Mouse (Mus musculus): ENCODE results near the gene Tent5d. TPM values are rescaled to one million over a fixed set of nuclear protein-coding genes. Genes with fewer than 3 reads are reported as not detected.

Tent5d gene
- total and polyA plus RNA-seq, 3 experiments: 2.0 to 2.2 TPM; not detected in 1

DNA sequence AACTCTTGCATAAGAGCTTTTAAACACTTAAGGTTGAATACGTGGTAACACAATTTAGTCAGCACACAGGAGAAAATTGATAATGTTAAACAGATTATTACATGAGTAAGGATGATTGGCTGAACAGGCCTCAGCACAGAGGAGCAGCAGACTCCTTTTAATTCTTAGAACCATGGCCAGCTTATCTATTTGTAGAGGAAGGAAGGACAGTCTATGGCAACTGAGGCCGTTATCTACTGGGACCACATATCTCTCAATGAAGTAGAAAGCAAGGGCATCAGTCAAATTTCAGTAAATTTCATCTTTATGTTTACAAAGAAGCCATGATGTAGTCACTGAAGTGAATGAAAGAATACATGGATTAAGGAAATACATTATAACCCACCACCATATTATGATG is 4.5 kb downstream of the Tent5d start:
- peak; percentile 85 for DNase-seq (ENCODE audit: low read depth, low spot score)
- Histone ChIP-seq H3K9me3 (replicated peaks; ENCODE audit: insufficient read depth, low read length) (no peaks in the 10 kb centered on the region), H3K27me3 (ENCODE audit: control insufficient read depth in 1 of 2, insufficient read depth in 2 of 2, low read length in 2 of 2) (no peaks in the 10 kb centered on the region), H3K9ac (ENCODE audit: control insufficient read depth, low read depth, low read length, poor library complexity, severe bottlenecking) (no peak overlapping the region; the same call in 1 of the 2 replicates), H3K27ac (ENCODE audit: control insufficient read depth, low read depth, low read length) (peak overlapping the region; percentile 95), H3K36me3 (ENCODE audit: control insufficient read depth in 1 of 2, insufficient read depth in 2 of 2, low read length in 2 of 2) (peaks cover 26 to 43% of the 10 kb centered on the region in 2 experiments), H3K79me2 (ENCODE audit: control insufficient read depth, insufficient read depth, low read length, poor library complexity) (0 out of 2 replicates have a peak, but pooled peaks cover 1% of the 10 kb centered on the region), H3K4me1 (ENCODE audit: control insufficient read depth in 1 of 2, insufficient read depth in 2 of 2, low read length in 2 of 2) (peaks cover 16 to 33% of the 10 kb centered on the region in 2 experiments), H3K4me3 (ENCODE audit: control insufficient read depth in 1 of 2, insufficient read depth in 1 of 2, low read depth in 2 of 2, low read length in 2 of 2) (no peak overlapping the region)
- TF ChIP-seq RCOR1 (IDR thresholded peaks at IDR 0.05; ENCODE audit: low read depth, low read length) (peak; percentile 83), ETS1 (IDR thresholded peaks at IDR 0.05; ENCODE audit: low read depth, low read length) (peak; percentile 88), NELFE (IDR thresholded peaks at IDR 0.05; ENCODE audit: low read depth, low read length) (no peak), TCF12 (IDR thresholded peaks at IDR 0.05; ENCODE audit: low read depth, low read length) (peak; percentile 86), BHLHE40 (IDR thresholded peaks at IDR 0.05; ENCODE audit: borderline replicate concordance, low read depth, low read length) (peak; percentile 49; the same call in 1 of the 2 replicates), MEF2A (IDR thresholded peaks at IDR 0.05; ENCODE audit: extremely low read depth, insufficient replicate concordance, low read depth, low read length, poor library complexity, severe bottlenecking) (no peak), SIN3A (IDR thresholded peaks at IDR 0.05; ENCODE audit: low read length) (peak; percentile 63; the same call in 1 of the 2 replicates), TAL1 (IDR thresholded peaks at IDR 0.05; ENCODE audit: low read length) (peak; percentile 58), ELF1 (IDR thresholded peaks at IDR 0.05; ENCODE audit: low read depth, low read length) (no peak), MAX (IDR thresholded peaks at IDR 0.05; ENCODE audit: low read length) (no peak), EP300 (IDR thresholded peaks at IDR 0.05; ENCODE audit: low read depth in 1 of 2, low read length in 2 of 2) (peak; percentile 91 to 95), HCFC1 (IDR thresholded peaks at IDR 0.05; ENCODE audit: low read depth, low read length) (0 out of 2 replicates have a peak, but pooled peaks have one; percentile 30), GATA1 (IDR thresholded peaks at IDR 0.05; ENCODE audit: low read depth, low read length) (peak; percentile 98)

DNA sequence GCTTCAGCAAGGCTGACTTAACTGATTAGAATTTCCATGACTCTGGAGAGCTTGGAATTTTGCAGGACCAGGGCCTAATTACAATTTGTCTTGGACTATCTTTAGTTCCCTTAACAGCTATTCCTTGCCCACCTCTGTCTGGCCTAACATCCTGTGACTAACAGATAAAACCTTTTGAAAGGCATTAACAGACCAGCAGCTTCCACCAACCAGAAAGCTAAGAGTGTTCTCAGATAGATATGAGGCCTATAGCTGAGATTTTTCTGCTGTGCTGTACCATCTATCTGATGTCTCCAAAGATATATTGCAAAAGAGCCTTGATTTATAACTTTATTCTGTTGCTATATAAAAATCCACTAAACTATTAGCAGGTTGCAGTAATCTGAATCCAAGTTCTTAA is 19.7 kb downstream of the Tent5d start:
- H3K27ac ChIP-seq (ENCODE audit: control insufficient read depth, low read depth, low read length): no peak overlapping the region
- no peak for DNase-seq (ENCODE audit: low read depth, low spot score)
- TF ChIP-seq E2F4 (IDR thresholded peaks at IDR 0.05; ENCODE audit: borderline replicate concordance, low read depth, low read length) (no peak), EP300 (IDR thresholded peaks at IDR 0.05; ENCODE audit: low read depth in 1 of 2, low read length in 2 of 2) (peak; percentile 24 to 53; a peak in 3 of 4 replicates), MAX (IDR thresholded peaks at IDR 0.05; ENCODE audit: low read length) (no peak), ETS1 (IDR thresholded peaks at IDR 0.05; ENCODE audit: low read depth, low read length) (no peak), KAT2A (conservative IDR thresholded peaks at IDR 0.05; ENCODE audit: low read depth, low read length) (no peak), UBTF (IDR thresholded peaks at IDR 0.05; ENCODE audit: borderline replicate concordance, insufficient read depth, low read depth, low read length) (no peak), RCOR1 (IDR thresholded peaks at IDR 0.05; ENCODE audit: low read depth, low read length) (peak; percentile 92), CTCF (IDR thresholded peaks at IDR 0.05 in 2 of 3, conservative IDR thresholded peaks at IDR 0.05 in 1 of 3; ENCODE audit: control insufficient read depth in 1 of 3, insufficient read depth in 1 of 3, low read depth in 2 of 3, low read length in 3 of 3, poor library complexity in 1 of 3, severe bottlenecking in 1 of 3) (no peak), MAFK (IDR thresholded peaks at IDR 0.05; ENCODE audit: borderline replicate concordance, low read depth, low read length) (no peak), ZC3H11A (IDR thresholded peaks at IDR 0.05; ENCODE audit: low read depth, low read length) (no peak), SIN3A (IDR thresholded peaks at IDR 0.05; ENCODE audit: low read length) (no peak), BHLHE40 (IDR thresholded peaks at IDR 0.05; ENCODE audit: borderline replicate concordance, low read depth, low read length) (no peak), TCF12 (IDR thresholded peaks at IDR 0.05; ENCODE audit: low read depth, low read length) (peak; percentile 51), GATA1 (IDR thresholded peaks at IDR 0.05; ENCODE audit: low read depth, low read length) (peak; percentile 55; the same call in 1 of the 2 replicates), NELFE (IDR thresholded peaks at IDR 0.05; ENCODE audit: low read depth, low read length) (no peak), ZMIZ1 (IDR thresholded peaks at IDR 0.05; ENCODE audit: low read depth, low read length) (no peak), POLR2AphosphoS5 (IDR thresholded peaks at IDR 0.05; ENCODE audit: borderline replicate concordance, low read depth, low read length) (no peak), POLR2A (IDR thresholded peaks at IDR 0.05; ENCODE audit: control insufficient read depth in 1 of 2, insufficient read depth in 1 of 2, low read depth in 1 of 2, low read length in 2 of 2, poor library complexity in 1 of 2) (no peak), TAL1 (IDR thresholded peaks at IDR 0.05; ENCODE audit: low read length) (peak; percentile 44), POLR2AphosphoS2 (IDR thresholded peaks at IDR 0.05; ENCODE audit: low read length) (no peak), MAZ (IDR thresholded peaks at IDR 0.05; ENCODE audit: low read depth, low read length) (no peak), CHD2 (IDR thresholded peaks at IDR 0.05; ENCODE audit: low read length) (no peak), ELF1 (IDR thresholded peaks at IDR 0.05; ENCODE audit: low read depth, low read length) (no peak), ZKSCAN1 (IDR thresholded peaks at IDR 0.05; ENCODE audit: low read depth, low read length) (no peak), MYC (IDR thresholded peaks at IDR 0.05; ENCODE audit: low read depth, low read length) (no peak), SMC3 (IDR thresholded peaks at IDR 0.05; ENCODE audit: low read depth, low read length) (no peak)
- no peaks in the 10 kb centered on the region for H3K27me3 ChIP-seq (ENCODE audit: control insufficient read depth in 1 of 2, insufficient read depth in 2 of 2, low read length in 2 of 2)
- no peak overlapping the region for H3K9ac ChIP-seq (ENCODE audit: control insufficient read depth, low read depth, low read length, poor library complexity, severe bottlenecking)
- peaks cover 6 to 21% of the 10 kb centered on the region in 2 experiments for H3K36me3 ChIP-seq (ENCODE audit: control insufficient read depth in 1 of 2, insufficient read depth in 2 of 2, low read length in 2 of 2)
- H3K4me1 ChIP-seq (ENCODE audit: control insufficient read depth in 1 of 2, insufficient read depth in 2 of 2, low read length in 2 of 2): peaks cover 4 to 9% of the 10 kb centered on the region in 2 experiments; a peak in 3 of 4 replicates
- no peaks in the 10 kb centered on the region for H3K9me3 ChIP-seq (replicated peaks; ENCODE audit: insufficient read depth, low read length)
- H3K79me2 ChIP-seq (ENCODE audit: control insufficient read depth, insufficient read depth, low read length, poor library complexity): peaks cover 11% of the 10 kb centered on the region
- H3K4me3 ChIP-seq (ENCODE audit: control insufficient read depth in 1 of 2, insufficient read depth in 1 of 2, low read depth in 2 of 2, low read length in 2 of 2): no peak overlapping the region
